Mouse (Mus musculus) CD8-positive naive resting alpha-beta T cell, adult 57 days (primary cell): ENCODE data around the gene 4931428F04Rik. TPM values are rescaled to one million over a fixed set of nuclear protein-coding genes. Genes with fewer than 3 reads are reported as not detected.

ENCODE experiments used
- total RNA-seq: library from RNA; stranded (reverse); gene quantifications from one replicate; pipeline ENCODE4 v1.2.4, GENCODE M21; 2023

4931428F04Rik gene
- 3.2 TPM for total RNA-seq

GRCm38 (mm10) chr8:105289805-105290460 lies at the start of gene 4931428F04Rik:
4931428F04Rik (minus strand) TSS chr8:105289864.

DNA sequence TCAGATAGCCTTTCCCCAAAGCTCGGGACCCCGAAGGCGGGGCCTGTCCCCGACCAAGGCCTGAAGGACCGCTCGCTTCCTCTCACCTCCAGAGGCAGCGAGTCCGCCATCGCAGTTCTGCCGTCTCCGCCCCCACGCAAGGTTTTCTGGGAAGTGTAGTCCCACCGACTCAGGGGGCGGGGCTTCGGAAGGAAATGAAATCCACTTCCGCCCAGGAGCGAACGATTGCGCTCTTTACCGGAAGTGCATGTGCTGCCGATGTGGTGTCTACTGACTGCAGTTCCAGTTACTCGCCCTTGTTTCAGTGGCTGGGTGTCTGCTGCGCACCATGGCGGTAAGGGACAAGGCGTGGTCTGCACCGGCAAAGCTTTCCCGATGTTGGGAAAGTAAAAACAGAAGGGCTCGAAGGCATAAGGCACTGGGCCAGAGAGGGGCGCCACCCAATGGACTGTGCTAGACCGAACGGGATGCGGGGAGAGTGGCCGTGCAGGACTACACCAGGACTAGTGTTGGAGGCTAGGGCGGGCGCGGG lies 36.5 kb upstream of the 4931428F04Rik start, which contains the start of the genes Lrrc29 and Tmem208:
Gene Lrrc29, minus strand, starts transcription at position 138 of the 532 bp plus-strand sequence.
Gene Tmem208, plus strand, starts transcription at position 214 of the 532 bp plus-strand sequence.

GRCm38 (mm10) chr8:105305211-105306145 lies 15.8 kb upstream of the 4931428F04Rik start, which contains the start of gene Elmo3:
Elmo3 (plus strand) TSS chr8:105305601.

GRCm38 (mm10) chr8:105297511-105298192 lies 8.0 kb upstream of the 4931428F04Rik start, which contains the start of gene E2f4:
E2f4 (plus strand) TSS chr8:105297663.

GRCm38 (mm10) chr8:105295895-105296573 lies 6.4 kb upstream of the 4931428F04Rik start, which contains the start of gene Exoc3l:
Exoc3l (minus strand) TSS chr8:105296101.

DNA sequence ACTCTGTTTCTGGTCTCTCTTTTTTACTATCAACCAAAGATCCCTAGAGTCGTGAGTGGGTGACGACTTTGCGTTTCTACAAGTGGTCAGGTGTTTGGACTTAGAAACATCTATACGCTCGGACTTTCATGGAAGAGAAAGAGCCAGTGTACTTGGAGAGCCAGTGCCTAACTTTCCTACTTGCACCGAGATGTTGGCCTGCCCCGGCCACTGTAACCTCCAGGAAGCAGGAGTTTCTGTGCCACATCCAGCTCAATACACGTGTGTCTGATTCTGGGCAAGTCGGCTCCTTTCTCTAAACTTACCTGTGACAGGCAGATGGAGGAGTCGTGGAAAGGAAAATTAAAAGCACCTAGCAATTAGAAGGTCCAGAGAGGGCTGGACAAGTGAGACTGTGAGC lies 13.8 kb downstream of the 4931428F04Rik start, which contains the start of gene Nol3:
Gene Nol3, plus strand, starts transcription at position 301 of the 400 bp plus-strand sequence.

DNA sequence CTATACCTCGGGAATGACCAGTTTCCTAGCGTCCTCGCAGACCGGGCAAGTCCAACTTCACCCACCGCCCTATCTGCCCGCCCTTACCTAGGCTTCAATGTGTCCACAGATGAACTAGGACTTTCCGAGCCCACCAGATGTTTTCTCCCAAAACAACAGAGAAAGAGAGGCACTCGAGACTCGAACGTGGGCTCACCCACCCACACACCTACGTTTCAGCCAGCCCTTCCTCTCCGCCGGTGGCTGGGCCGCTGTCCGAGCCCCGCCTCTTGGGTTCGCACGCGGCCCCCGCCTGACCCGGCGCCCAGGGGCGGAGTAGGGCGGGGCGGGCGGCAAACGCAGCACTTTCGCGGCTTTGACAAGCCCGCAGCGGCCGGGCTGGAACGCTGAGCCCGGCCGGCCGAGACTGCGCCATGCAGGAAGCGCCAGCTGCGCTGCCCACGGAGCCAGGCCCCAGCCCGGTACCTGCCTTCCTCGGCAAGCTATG lies 20.2 kb downstream of the 4931428F04Rik start, which contains the start of gene Hsf4:
Gene Hsf4, plus strand, starts transcription at position 341 of the 487 bp plus-strand sequence.

GRCm38 (mm10) chr8:105264024-105264982 lies 25.4 kb downstream of the 4931428F04Rik start, which contains the start of the genes Tradd and Fbxl8:
Tradd (minus strand) TSS chr8:105264609.
Fbxl8 (plus strand) TSS chr8:105264648.

GRCm38 (mm10) chr8:105254966-105255350 lies 34.7 kb downstream of the 4931428F04Rik start, which contains the start of gene B3gnt9:
B3gnt9 (minus strand) TSS chr8:105255153.

Other genes with a start within 250 kb of the 4931428F04Rik start
- gene Ces3a, start 241.3 kb downstream of the 4931428F04Rik start, total RNA-seq, result not detected
- not detected for gene Ces3b, start 206.1 kb downstream of the 4931428F04Rik start, total RNA-seq
- gene Ces4a, start 158.1 kb downstream of the 4931428F04Rik start, total RNA-seq, result not detected
- 104 TPM for gene Cbfb, start 119.2 kb downstream of the 4931428F04Rik start, total RNA-seq
- gene D230025D16Rik, start 64.7 kb downstream of the 4931428F04Rik start, total RNA-seq, result 20.9 TPM
- gene B3gnt9, start 34.7 kb downstream of the 4931428F04Rik start, total RNA-seq, result 4.5 TPM
- 22.6 TPM for gene Tradd, start 25.3 kb downstream of the 4931428F04Rik start, total RNA-seq
- 10.5 TPM for gene Fbxl8, start 25.2 kb downstream of the 4931428F04Rik start, total RNA-seq
- 0.73 TPM for gene Hsf4, start 20.1 kb downstream of the 4931428F04Rik start, total RNA-seq
- not detected for gene Nol3, start 13.7 kb downstream of the 4931428F04Rik start, total RNA-seq
- gene Exoc3l, start 6.2 kb upstream of the 4931428F04Rik start, total RNA-seq, result 1.4 TPM
- gene E2f4, start 7.8 kb upstream of the 4931428F04Rik start, total RNA-seq, result 87.5 TPM
- gene Elmo3, start 15.7 kb upstream of the 4931428F04Rik start, total RNA-seq, result 4.2 TPM
- 8.7 TPM for gene Lrrc29, start 36.4 kb upstream of the 4931428F04Rik start, total RNA-seq
- gene Tmem208, start 36.5 kb upstream of the 4931428F04Rik start, total RNA-seq, result 30.2 TPM
- 26.7 TPM for gene Fhod1, start 58.1 kb upstream of the 4931428F04Rik start, total RNA-seq
- 1.3 TPM for gene Slc9a5, start 59.0 kb upstream of the 4931428F04Rik start, total RNA-seq
- not detected for gene Plekhg4, start 83.4 kb upstream of the 4931428F04Rik start, total RNA-seq
- gene Kctd19, start 123.6 kb upstream of the 4931428F04Rik start, total RNA-seq, result not detected
- not detected for gene Lrrc36, start 123.7 kb upstream of the 4931428F04Rik start, total RNA-seq
- gene Tppp3, start 181.7 kb upstream of the 4931428F04Rik start, total RNA-seq, result 1.3 TPM
- gene Zdhhc1, start 207.0 kb upstream of the 4931428F04Rik start, total RNA-seq, result 5.8 TPM
- gene Hsd11b2, start 228.9 kb upstream of the 4931428F04Rik start, total RNA-seq, result not detected